Comparison of ENCODE assay signal across 12 mouse cellular contexts in the genomic region with DNA sequence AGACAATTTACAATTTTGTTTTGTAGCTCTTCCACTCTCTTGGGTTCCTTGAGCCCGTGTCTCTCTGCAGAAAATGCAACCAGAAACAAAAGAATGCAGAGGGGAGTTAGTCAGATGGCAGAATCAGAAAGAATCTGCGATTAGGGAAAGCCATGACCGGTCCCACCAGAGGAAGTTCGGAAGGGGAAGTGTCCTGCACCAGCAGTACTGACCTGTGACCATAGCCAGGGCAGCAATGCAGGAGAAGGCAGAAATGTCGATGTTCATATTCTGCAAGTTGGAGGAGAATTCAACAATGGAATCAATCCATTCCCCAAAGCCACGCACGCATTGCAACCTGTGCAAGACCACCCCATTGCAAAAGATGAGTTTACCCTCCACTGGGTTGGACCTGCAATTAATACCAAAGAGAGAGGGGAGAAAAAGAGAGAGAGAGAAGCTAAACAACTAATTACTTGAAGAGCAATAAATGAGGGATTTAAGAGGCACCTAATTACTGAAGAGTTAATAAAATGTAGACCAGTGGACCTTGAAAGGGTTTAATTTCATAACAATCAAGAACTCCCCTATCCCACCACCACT.
"Had no signal": no experiment of that assay in that cellular context is flagged by ENCODE, and none has a peak within 500 bp of the region (broad histone marks: within the 10 kb centered on the region; RNA-seq: fewer than 3 reads in every experiment).

No protein-coding gene starts in this region.

- H3K36me3 ChIP-seq: limb, embryonic 13.5 days had no signal

- DNase-seq: kidney, adult 2 months; kidney, postnatal 25 days; lung, adult 2 months; lung, postnatal 36 days; right cerebral cortex, adult 18-20 months; right cerebral cortex, postnatal 25 days; thymus, postnatal 36 days had no signal

- H3K4me2 ChIP-seq: limb, embryonic 13.5 days had no signal

- H3K9ac ChIP-seq: limb, embryonic 13.5 days; liver, embryonic 14.5 days had no signal

- H3K4me3 ChIP-seq: limb, embryonic 13.5 days; megakaryocyte, embryonic 14.5 days had no signal

- H3K9me3 ChIP-seq: limb, embryonic 13.5 days had no signal

- H3K27ac ChIP-seq: limb, embryonic 13.5 days; liver, embryonic 14.5 days had no signal

- ATAC-seq: intestine, embryonic 16.5 days; lung, postnatal 0 days had no signal
